Mouse (Mus musculus) liver, embryonic 16.5 days (tissue): Measurements from ENCODE around the gene Traf3ip1. TPM values are rescaled to one million over a fixed set of nuclear protein-coding genes. Genes with fewer than 3 reads are reported as not detected.

Experiments used
- ATAC-seq: fragments of 200-750 bp; cut with Nextera tagmentation; 2 replicates; pipeline ENCODE4 v1.8.0; 2017; ENCODE audit warnings: low read depth, mild to moderate bottlenecking, moderate number of reproducible peaks, moderate library complexity
- H3K27ac ChIP-seq: fragments of 300-500 bp; sonication (generic); 2 replicates; pipeline ENCODE4 v1.5.1; 2014; ENCODE audit warnings: mild to moderate bottlenecking, low read length
- H3K27me3 ChIP-seq: fragments of 300-500 bp; sonication (generic); 2 replicates; pipeline ENCODE4 v1.6.1; 2014; ENCODE audit warnings: low read depth, low read length, mixed read lengths; ENCODE audit not compliant: control insufficient read depth, insufficient read depth
- H3K36me3 ChIP-seq: fragments of 300-500 bp; sonication (generic); 2 replicates; pipeline ENCODE4 v1.6.1; 2014; ENCODE audit warnings: mild to moderate bottlenecking; ENCODE audit not compliant: control insufficient read depth, insufficient read depth
- H3K4me1 ChIP-seq: fragments of 300-500 bp; sonication (generic); 2 replicates; pipeline ENCODE4 v1.6.1; 2014; ENCODE audit warnings: low read depth, low read length, mixed read lengths; ENCODE audit not compliant: control insufficient read depth
- H3K4me2 ChIP-seq: fragments of 300-500 bp; sonication (generic); 2 replicates; pipeline ENCODE4 v1.6.1; 2014; ENCODE audit warnings: low read depth, low read length, mixed read lengths
- H3K4me3 ChIP-seq: fragments of 300-500 bp; sonication (generic); 2 replicates; pipeline ENCODE4 v1.5.1; 2014; ENCODE audit warnings: low read depth, mild to moderate bottlenecking, low read length
- H3K9ac ChIP-seq: fragments of 300-500 bp; sonication (generic); 2 replicates; pipeline ENCODE4 v1.6.1; 2014; ENCODE audit warnings: low read depth, low read length
- H3K9me3 ChIP-seq: fragments of 300-500 bp; sonication (generic); replicated peaks from 2 replicates; pipeline ENCODE4 v1.6.1; 2016; ENCODE audit warnings: low read length; ENCODE audit not compliant: control insufficient read depth
- WGBS: fragments of 180-500 bp; shearing (Covaris S2); extraction: QIAGEN DNeasy Blood & Tissue Kit; methylation state at CpG from one replicate; pipeline ENCODE4 v1.1.7; 2014; ENCODE audit not compliant: insufficient replicate concordance; 5-methylcytosine and 5-hydroxymethylcytosine counted together
- polyA plus RNA-seq: library from polyadenylated mRNA; unstranded; fragments of >200 nt; fragmentation: Nextera tagmentation; extraction: Ambion mirVana; gene quantifications from 2 replicates; pipeline ENCODE4 v1.2.1, GENCODE M21; 2015

Gene Traf3ip1
- polyA plus RNA-seq, 1 experiment from 2014 or later, result 1.5 TPM

DNA sequence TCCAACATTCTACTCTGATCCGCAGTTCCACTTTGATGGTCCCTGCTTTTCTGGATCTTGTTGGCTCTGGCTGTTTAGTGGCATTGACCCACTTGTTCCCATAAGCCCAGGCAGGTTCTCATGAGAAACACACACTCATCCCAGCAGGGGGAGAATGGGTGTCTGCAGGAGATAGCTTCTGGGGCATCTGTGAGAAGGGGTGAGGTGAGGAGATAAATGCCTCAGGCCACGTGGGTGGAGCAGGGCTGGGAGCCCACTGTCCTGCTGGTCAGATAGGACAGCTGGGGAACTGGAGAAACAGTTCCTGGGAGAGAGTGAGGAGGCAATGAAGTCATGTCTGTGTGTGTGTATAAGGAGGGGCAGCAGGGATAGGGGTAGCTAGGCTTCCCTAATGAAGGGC lies 39.0 kb downstream of the Traf3ip1 start:
- peak overlapping the region; percentile 82 for H3K27ac ChIP-seq
- no peaks in the 10 kb centered on the region for H3K36me3 ChIP-seq
- H3K9ac ChIP-seq, result peak overlapping the region; percentile 57
- peaks cover 39% of the 10 kb centered on the region for H3K4me1 ChIP-seq
- H3K27me3 ChIP-seq, result no peaks in the 10 kb centered on the region
- no peaks in the 10 kb centered on the region for H3K9me3 ChIP-seq
- 42% methylated on average over 2 of the region's 2 CpGs for WGBS
- H3K4me3 ChIP-seq, result peak overlapping the region; percentile 39
- peak overlapping the region; percentile 59 for H3K4me2 ChIP-seq
- ATAC-seq, result peak; percentile 97

DNA sequence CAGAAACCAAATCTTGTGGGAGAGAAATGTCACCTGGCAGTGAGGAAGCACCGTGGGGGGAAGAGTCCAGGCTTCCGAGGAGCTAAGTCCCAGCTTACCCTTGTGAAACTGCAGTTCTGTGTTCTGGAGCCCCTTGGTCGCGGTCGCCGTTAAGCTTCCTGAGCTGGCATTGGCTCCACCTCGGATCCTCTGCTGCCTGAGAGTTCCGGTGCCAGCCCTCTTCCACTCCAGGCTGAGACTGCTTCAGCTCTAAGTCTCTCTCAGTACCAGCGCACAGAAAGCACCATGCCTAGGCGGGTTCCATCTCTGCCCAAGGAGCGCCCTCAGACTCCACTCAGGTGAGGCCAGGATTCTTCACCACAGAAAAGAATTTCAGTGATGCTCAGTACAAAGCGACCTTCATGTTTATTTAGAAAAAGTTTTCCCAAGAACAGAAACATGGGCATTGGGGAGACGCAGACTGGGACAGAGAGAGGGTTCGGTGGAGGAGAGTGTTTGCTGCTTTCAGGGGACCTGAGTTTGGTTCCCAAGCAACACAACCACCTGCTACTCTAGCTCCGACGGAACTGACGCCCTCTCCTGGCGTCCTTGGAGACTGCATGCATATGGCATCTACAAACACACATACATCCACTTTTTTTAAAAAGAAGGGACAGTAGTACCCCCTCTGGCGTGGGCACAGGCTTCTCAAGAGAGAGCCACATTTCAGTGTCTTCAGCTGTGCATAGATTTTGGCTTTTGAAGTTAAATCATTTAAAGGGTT lies 39.7 kb downstream of the Traf3ip1 start:
- Histone ChIP-seq H3K4me2 (peak overlapping the region; percentile 59), H3K36me3 (no peaks in the 10 kb centered on the region), H3K9ac (peak overlapping the region; percentile 57), H3K9me3 (no peaks in the 10 kb centered on the region), H3K4me1 (peaks cover 45% of the 10 kb centered on the region), H3K27me3 (no peaks in the 10 kb centered on the region), H3K27ac (peak overlapping the region; percentile 82), H3K4me3 (peak overlapping the region; percentile 39)
- WGBS, result 62% methylated on average over 19 of the region's 19 CpGs
- ATAC-seq, result peak; percentile 5

DNA sequence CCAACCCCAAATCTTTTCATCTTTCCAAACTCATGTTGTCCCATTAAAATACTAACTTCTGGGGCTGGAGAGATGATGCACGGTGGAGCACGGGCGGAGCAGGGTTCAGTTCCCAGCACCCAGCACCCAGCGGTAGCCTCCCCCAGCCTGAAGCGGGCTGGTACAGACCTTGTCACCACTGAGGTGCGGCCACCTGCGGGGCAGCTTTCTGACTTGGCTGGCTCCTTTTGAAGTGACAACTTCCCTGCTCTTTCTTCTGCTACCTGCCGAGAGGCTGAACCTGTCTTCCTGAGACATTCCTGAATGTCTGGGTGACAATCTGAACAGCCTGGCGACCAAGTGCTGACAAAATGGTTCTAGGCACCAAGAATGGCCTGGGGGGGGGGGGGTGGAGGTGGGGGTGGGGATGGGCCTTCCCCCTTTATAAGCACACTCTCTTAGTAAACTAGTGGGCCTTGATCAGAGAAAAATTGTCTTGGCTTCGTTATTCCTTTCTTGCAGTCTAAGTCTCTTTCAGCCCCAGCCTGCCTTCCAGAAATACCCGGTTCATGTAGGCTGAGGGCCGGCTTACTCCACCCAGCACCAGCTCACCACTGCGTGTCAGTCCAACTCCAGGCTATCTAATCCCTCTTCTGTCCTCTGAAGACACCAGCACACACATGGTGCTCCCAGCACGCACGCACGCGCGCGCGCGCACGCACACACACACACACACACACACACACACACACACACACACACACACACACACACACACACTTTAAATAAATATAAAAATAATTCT lies 43.5 kb downstream of the Traf3ip1 start:
- no peaks in the 10 kb centered on the region for H3K27me3 ChIP-seq
- no peak for ATAC-seq
- peak overlapping the region; percentile 89 for H3K4me2 ChIP-seq
- 48% methylated on average over 22 of the region's 22 CpGs for WGBS
- H3K27ac ChIP-seq, result peak overlapping the region; percentile 96
- H3K4me3 ChIP-seq, result no peak overlapping the region
- H3K36me3 ChIP-seq, result no peaks in the 10 kb centered on the region
- H3K9me3 ChIP-seq, result no peaks in the 10 kb centered on the region
- peaks cover 61% of the 10 kb centered on the region for H3K4me1 ChIP-seq
- no peak overlapping the region for H3K9ac ChIP-seq

DNA sequence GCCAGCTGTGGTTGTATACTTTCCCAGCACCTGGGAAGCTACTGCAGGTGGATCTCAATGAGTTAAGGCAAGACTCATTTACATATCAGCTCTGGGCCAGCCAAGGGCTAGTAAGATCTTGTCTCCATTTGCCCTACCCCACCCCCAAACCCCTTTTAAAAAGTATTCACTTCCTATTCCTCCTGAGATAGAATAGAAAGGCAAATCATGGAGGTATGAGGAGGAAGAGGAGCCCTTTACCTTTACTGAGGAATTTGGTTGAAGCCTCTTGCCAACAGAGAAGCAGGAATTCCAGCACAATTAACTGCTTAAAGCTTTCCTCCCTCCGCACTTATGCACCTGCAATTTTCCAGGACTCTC lies 44.1 kb downstream of the Traf3ip1 start:
- Histone ChIP-seq H3K27me3 (no peaks in the 10 kb centered on the region), H3K4me2 (peak overlapping the region; percentile 89), H3K4me3 (no peak overlapping the region; the same call in 1 of the 2 replicates), H3K9me3 (no peaks in the 10 kb centered on the region), H3K36me3 (no peaks in the 10 kb centered on the region), H3K4me1 (peaks cover 59% of the 10 kb centered on the region), H3K27ac (peak overlapping the region; percentile 96), H3K9ac (0 out of 2 replicates have a peak overlapping the region, but pooled peaks have one; percentile 26)
- WGBS, result 50% methylated on average over 1 of the region's 1 CpGs
- no peak for ATAC-seq

DNA sequence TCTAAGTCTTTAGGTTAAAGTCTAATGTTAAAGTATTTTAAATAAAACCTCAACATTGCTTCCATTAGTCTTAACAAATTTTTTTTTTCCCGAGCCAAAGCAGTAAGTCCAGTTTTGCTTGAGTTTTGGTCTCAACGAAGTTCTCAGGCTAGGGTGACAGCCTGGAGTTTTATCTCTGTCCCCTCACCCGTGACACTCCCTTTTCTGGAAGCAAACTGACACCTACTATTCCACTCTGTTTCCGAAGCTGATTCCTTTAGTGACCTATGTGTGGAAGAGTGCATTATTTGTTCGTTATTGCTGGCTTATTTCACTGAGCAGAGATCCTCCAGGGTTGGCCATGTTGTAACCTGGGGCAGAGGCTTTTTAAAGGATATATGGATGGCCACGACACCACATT lies 44.8 kb downstream of the Traf3ip1 start:
- peak overlapping the region; percentile 97 for H3K4me3 ChIP-seq
- H3K9ac ChIP-seq, result peak overlapping the region; percentile 72
- 8% methylated on average over 6 of the region's 6 CpGs for WGBS
- peak overlapping the region; percentile 89 for H3K4me2 ChIP-seq
- H3K36me3 ChIP-seq, result no peaks in the 10 kb centered on the region
- no peaks in the 10 kb centered on the region for H3K9me3 ChIP-seq
- no peaks in the 10 kb centered on the region for H3K27me3 ChIP-seq
- H3K4me1 ChIP-seq, result peaks cover 57% of the 10 kb centered on the region
- ATAC-seq, result no peak
- H3K27ac ChIP-seq, result peak overlapping the region; percentile 96

DNA sequence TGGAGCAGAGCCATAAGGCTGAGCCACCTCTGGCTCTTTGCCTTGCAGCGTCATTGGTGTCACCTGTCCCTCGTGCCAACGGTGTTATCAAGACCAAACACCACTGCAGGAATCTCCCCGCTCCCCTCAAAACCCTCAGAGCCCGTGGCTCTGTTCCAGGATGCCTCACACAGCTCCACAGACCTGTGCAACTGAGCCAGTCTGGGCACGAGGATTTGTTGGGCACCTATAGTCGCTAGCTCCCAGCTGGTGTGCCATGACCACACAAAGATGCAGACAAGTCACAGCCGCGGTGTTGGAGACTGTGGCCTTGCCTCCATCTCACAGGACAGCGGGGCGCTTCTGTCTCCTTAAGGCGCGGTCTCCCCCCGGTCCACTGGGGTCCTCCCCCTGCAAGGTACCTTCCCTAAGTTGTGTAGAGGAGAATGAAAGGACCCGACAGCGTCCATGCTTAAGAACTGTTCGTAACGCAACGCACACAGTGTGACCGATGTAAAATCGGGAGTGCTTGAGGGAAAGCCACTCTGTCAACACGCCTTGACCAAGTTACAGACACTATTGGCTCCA lies 45.3 kb downstream of the Traf3ip1 start:
- under 1% methylated on average over 22 of the region's 22 CpGs for WGBS
- peak overlapping the region; percentile 96 for H3K27ac ChIP-seq
- no peaks in the 10 kb centered on the region for H3K9me3 ChIP-seq
- peak overlapping the region; percentile 97 for H3K4me3 ChIP-seq
- no peaks in the 10 kb centered on the region for H3K27me3 ChIP-seq
- peak; percentile 45 for ATAC-seq
- peak overlapping the region; percentile 89 for H3K4me2 ChIP-seq
- no peaks in the 10 kb centered on the region; the same call in 1 of the 2 replicates for H3K36me3 ChIP-seq
- peaks cover 57% of the 10 kb centered on the region for H3K4me1 ChIP-seq
- H3K9ac ChIP-seq, result peak overlapping the region; percentile 72

DNA sequence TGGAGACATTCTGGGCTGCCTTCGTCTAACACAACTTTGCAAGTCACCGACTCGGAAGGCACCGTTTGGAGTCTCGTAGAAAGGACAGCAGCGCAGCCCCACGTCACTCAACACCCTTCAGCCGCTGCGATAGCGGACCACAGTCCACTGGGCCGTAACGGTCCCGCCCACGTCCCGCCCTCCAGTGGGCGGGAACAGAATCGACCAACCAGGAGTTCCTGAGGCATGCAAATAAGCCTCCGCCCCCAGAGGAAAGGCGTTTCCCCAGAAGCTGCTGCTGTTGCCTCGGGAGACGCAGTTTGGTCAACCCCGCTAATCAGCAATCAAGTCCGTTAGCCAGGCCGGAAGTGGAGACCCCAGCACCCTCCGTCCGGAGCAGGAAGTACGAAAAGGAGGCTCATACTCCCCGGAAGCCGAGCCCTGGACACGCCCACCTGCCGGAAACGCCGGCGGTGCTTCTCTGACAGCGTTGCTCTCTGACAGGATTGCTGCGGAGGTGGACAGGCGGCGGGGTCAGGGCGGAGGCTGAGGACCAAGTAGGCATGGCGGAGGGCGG lies 45.9 kb downstream of the Traf3ip1 start, which contains the start of gene Asb1:
Gene Asb1, plus strand, starts transcription at position 274 of the 556 bp plus-strand sequence.
- Histone ChIP-seq H3K4me2 (peak within 1 kb of the TSS; percentile 89), H3K9me3 (no peaks in the 10 kb centered on the region), H3K36me3 (peaks cover 2% of the 10 kb centered on the region; the same call in 1 of the 2 replicates), H3K4me3 (peak within 1 kb of the TSS; percentile 97), H3K27me3 (no peaks in the 10 kb centered on the region), H3K4me1 (peaks cover 60% of the 10 kb centered on the region), H3K27ac (peak within 1 kb of the TSS; percentile 96), H3K9ac (peak within 1 kb of the TSS; percentile 94)
- peak; percentile 90 for ATAC-seq
- WGBS, result under 1% methylated on average over 40 of the region's 41 CpGs

DNA sequence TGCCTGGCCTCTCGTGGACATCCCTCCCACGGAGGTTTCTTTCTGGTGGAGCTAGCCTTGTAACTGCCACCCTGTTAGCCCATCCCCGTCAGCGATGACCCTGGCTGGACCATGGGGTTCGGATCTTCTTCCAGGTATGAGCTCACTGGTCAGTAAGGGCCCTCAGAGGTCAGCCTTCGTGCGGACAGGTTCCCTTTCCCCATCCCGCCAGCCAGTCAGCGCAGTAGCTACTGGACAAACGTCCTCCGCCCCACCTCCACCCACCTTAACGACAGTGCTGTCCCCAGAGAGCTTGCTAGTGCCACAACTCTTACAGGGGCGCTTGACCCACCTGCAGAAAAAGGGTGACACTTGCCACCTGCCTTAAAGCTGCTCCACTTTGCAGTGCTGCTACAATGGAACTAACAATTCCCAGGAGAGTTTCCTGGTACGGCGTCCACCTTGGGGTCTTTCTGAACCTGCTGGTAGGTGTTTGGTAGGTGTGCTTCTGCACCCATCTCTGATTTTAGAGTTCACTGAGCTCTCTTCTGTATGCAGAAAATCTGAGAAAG lies 46.7 kb downstream of the Traf3ip1 start:
- no peak for ATAC-seq
- Histone ChIP-seq H3K36me3 (peaks cover 4% of the 10 kb centered on the region), H3K4me1 (peaks cover 67% of the 10 kb centered on the region), H3K27ac (peak overlapping the region; percentile 96), H3K27me3 (no peaks in the 10 kb centered on the region), H3K9me3 (no peaks in the 10 kb centered on the region), H3K9ac (peak overlapping the region; percentile 94), H3K4me3 (peak overlapping the region; percentile 97), H3K4me2 (peak overlapping the region; percentile 89)
- 14% methylated on average over 15 of the region's 15 CpGs for WGBS
